Mouse (Mus musculus): ENCODE data around the gene Alpk1.
A peak's percentile ranks its signal among the peaks of the same experiment; 100 is the strongest.

Gene Alpk1

GRCm38 (mm10) chr3:127630190-127630589, 150.1 kb downstream of the Alpk1 start:
- no peak for DNase-seq (ENCODE audit: low spot score in 2 of 2)

GRCm38 (mm10) chr3:127628311-127629184, 151.8 kb downstream of the Alpk1 start:
- DNase-seq (ENCODE audit: low spot score in 2 of 2), result no peak

DNA sequence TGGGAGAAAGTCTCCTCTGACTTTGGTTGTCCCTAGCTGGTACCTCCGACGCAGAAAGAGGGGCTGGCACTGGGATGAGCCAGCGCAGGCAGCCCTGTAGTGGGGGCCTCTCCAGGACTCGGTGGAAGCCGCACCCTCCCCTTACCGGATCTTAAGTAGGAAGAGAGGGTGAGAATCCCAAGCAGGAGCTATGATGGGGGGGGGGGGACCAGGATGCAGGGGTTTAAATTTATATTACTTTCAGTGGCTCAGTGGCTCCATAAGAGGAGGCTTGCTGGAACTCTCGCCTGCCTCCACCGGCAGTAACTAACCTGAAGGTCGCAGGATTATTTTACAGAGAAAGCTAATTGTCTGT, 152.4 kb downstream of the Alpk1 start:
- DNase-seq (ENCODE audit: low spot score in 2 of 2), result no peak

DNA sequence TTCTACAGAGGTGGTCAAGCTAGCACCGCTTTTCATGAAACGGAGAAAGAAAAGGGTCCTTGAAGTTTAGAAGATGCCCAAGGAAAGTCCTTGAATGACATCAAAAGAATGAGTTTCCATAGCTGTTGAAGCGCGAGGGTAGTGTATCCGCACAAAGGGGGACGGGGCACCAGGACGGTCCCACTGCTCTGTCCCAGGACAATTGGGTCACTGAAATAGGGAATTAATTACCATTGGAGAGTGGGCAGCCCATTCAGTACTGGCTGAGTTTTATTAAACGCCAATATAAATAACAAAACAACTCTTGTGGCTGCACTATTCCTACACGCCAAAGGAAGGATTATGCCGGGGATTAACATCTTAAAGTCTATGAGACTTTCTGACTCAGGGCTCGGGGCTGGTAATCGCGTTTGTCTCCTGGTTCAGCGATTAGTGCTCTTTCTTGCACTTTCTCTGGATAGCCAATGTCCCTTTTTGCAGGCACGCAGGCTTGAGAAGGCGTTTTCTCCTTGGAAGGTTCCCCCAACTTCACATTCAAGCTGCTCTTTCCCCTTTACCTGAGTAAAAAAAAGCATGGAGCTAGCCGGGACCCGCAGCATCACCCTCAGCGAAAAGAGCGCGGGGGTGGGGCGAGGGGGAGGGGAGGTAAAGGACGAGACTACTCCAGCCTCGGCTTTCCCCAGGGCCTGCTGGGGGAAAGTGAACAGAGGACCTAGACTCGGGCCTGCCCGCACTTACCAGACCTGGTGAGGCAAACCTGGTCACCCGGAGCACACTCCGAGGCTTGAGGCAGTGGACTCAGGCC, 153.0 kb downstream of the Alpk1 start:
- DNase-seq (ENCODE audit: low spot score in 2 of 2), result no peak

DNA sequence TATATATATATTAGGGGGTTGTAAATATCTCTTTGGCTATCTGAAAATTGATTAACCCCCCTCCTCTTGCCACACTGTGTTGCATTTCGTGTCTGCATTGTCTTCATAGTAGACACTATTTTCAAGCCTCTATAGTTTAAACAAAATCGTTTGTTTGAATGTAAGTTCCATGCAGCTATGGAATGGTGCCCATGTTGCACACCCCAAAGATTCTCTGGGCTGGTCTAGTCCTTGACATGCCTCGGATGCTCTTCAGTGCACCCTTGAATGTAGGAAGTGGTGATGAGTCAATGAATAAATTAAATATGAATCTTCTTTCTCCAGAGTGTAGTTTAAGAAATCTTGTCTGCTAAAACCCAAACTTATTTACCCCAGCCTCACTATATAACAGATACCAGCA, 153.8 kb downstream of the Alpk1 start:
- no peak for DNase-seq (ENCODE audit: low spot score in 2 of 2)

- peak in 1 of 2 experiments; percentile 61 for DNase-seq (ENCODE audit: low spot score in 2 of 2)
These were observed 154.5 kb downstream of the Alpk1 start for GRCm38 (mm10) chr3:127625701-127626399.

GRCm38 (mm10) chr3:127625296-127625695, 155.0 kb downstream of the Alpk1 start:
- DNase-seq (ENCODE audit: low spot score in 2 of 2), result peak; percentile 72 to 91

Measured in spleen, postnatal 4 days (tissue).